Mouse (Mus musculus) embryonic fibroblast, embryonic 13.5 days (primary cell): ENCODE measurements at regions not wholly inside any gene's neighbourhood (a gene's known extent, or its start where the extent isn't known, plus 50 kb on each side); places are given as distances from the start of the nearest gene placed in this dataset.

Source experiments
- CTCF ChIP-seq: IDR thresholded peaks from 2 replicates; pipeline ENCODE4 v1.5.1; 2011; ENCODE audit warnings: mild to moderate bottlenecking, control low read depth, low read length, moderate library complexity, borderline replicate concordance; ENCODE audit not compliant: insufficient read depth
- POLR2A ChIP-seq: IDR thresholded peaks from 2 replicates; pipeline ENCODE4 v1.6.1; 2011; ENCODE audit warnings: low read depth, mild to moderate bottlenecking, control low read depth, low read length, moderate library complexity

- TF ChIP-seq POLR2A (no peak), CTCF (no peak)
These were observed 58.1 kb upstream of the Stx16 start for GRCm38 (mm10) chr2:174018002-174018401.
